Mouse (Mus musculus): Measurements from ENCODE around the gene Aoc1.
"Not testable (repeated sequence)": the region's sequence is repeated elsewhere in the genome, so short reads cannot be mapped to it uniquely, and the experiment has no call there.

The Aoc1 gene

GRCm38 (mm10) chr6:48861616-48862280 is 10.9 kb upstream of the Aoc1 start:
- no peak for DNase-seq (ENCODE audit: low spot score)

- DNase-seq (ENCODE audit: low spot score), result no peak
Measured at GRCm38 (mm10) chr6:48862816-48863215, 9.9 kb upstream of the Aoc1 start.

- DNase-seq (ENCODE audit: low spot score), result no peak
Measured at GRCm38 (mm10) chr6:48863488-48863887, 9.2 kb upstream of the Aoc1 start.

GRCm38 (mm10) chr6:48864181-48864580 is 8.5 kb upstream of the Aoc1 start:
- DNase-seq (ENCODE audit: low spot score), result no peak

GRCm38 (mm10) chr6:48864723-48865122 is 8.0 kb upstream of the Aoc1 start:
- no peak for DNase-seq (ENCODE audit: low spot score)

GRCm38 (mm10) chr6:48865152-48865745 is 7.4 kb upstream of the Aoc1 start:
- no peak for DNase-seq (ENCODE audit: low spot score)

- DNase-seq (ENCODE audit: low spot score), result not testable (repeated sequence)
Measured at GRCm38 (mm10) chr6:48866355-48866950, 6.2 kb upstream of the Aoc1 start.

GRCm38 (mm10) chr6:48867158-48867557 is 5.5 kb upstream of the Aoc1 start:
- no peak for DNase-seq (ENCODE audit: low spot score)

GRCm38 (mm10) chr6:48869774-48870173 is 2.9 kb upstream of the Aoc1 start:
- DNase-seq (ENCODE audit: low spot score), result no peak

GRCm38 (mm10) chr6:48874576-48874975 is 1.9 kb downstream of the Aoc1 start:
- no peak for DNase-seq (ENCODE audit: low spot score)

GRCm38 (mm10) chr6:48875515-48875914 is 2.8 kb downstream of the Aoc1 start:
- no peak for DNase-seq (ENCODE audit: low spot score)

GRCm38 (mm10) chr6:48876510-48877135 is 3.9 kb downstream of the Aoc1 start:
- DNase-seq (ENCODE audit: low spot score), result no peak

GRCm38 (mm10) chr6:48894203-48894602 is 21.5 kb downstream of the Aoc1 start:
- DNase-seq (ENCODE audit: low spot score), result no peak

- no peak for DNase-seq (ENCODE audit: low spot score)
Measured at GRCm38 (mm10) chr6:48894938-48895818, 22.5 kb downstream of the Aoc1 start.

- no peak for DNase-seq (ENCODE audit: low spot score)
Measured at GRCm38 (mm10) chr6:48895941-48896340, 23.2 kb downstream of the Aoc1 start.

GRCm38 (mm10) chr6:48896956-48897355 is 24.3 kb downstream of the Aoc1 start:
- no peak for DNase-seq (ENCODE audit: low spot score)

GRCm38 (mm10) chr6:48901316-48901715 is 28.6 kb downstream of the Aoc1 start:
- not testable (repeated sequence) for DNase-seq (ENCODE audit: low spot score)

- no peak for DNase-seq (ENCODE audit: low spot score)
Measured at GRCm38 (mm10) chr6:48902511-48903406, 30.1 kb downstream of the Aoc1 start.

- no peak for DNase-seq (ENCODE audit: low spot score)
Measured at GRCm38 (mm10) chr6:48903437-48903836, 30.7 kb downstream of the Aoc1 start.

- no peak for DNase-seq (ENCODE audit: low spot score)
Measured at GRCm38 (mm10) chr6:48905606-48906005, 32.9 kb downstream of the Aoc1 start.

GRCm38 (mm10) chr6:48906371-48906770 is 33.7 kb downstream of the Aoc1 start:
- DNase-seq (ENCODE audit: low spot score), result no peak
